Mouse (Mus musculus) embryo, embryonic 9.5 days (tissue): ENCODE results near the gene Dalrd3.
A peak's percentile ranks its signal among the peaks of the same experiment; 100 is the strongest.
"Not testable (repeated sequence)": the region's sequence is repeated elsewhere in the genome, so short reads cannot be mapped to it uniquely, and the experiment has no call there.

Experiments
- DNase-seq: peaks from one replicate; pipeline ENCODE4 v3.0.0-alpha.2; 2017; ENCODE audit errors: extremely low spot score

The Dalrd3 gene

GRCm38 (mm10) chr9:108573774-108574690, 4.3 kb downstream of the Dalrd3 start:
- peak; percentile 75 for DNase-seq

DNA sequence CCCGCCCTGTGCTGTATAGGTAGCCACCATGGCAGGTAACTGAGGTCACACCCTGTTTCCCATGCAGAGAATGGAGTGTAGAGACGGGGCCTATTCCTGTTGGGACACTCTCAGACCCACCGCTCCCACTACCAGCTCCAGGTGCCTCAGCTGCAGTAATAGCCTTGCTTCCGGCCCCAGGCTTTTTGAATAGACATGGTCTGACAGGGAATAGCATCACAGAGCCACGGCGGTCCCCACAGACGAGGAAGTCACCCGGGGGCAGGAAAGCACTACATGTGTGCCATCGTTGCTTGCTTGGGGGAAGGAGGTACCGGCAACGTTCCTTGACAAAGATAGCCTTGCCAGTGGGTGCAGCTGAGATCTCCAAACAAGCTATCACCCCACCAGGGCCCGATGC, 5.2 kb downstream of the Dalrd3 start:
- DNase-seq = no peak

DNA sequence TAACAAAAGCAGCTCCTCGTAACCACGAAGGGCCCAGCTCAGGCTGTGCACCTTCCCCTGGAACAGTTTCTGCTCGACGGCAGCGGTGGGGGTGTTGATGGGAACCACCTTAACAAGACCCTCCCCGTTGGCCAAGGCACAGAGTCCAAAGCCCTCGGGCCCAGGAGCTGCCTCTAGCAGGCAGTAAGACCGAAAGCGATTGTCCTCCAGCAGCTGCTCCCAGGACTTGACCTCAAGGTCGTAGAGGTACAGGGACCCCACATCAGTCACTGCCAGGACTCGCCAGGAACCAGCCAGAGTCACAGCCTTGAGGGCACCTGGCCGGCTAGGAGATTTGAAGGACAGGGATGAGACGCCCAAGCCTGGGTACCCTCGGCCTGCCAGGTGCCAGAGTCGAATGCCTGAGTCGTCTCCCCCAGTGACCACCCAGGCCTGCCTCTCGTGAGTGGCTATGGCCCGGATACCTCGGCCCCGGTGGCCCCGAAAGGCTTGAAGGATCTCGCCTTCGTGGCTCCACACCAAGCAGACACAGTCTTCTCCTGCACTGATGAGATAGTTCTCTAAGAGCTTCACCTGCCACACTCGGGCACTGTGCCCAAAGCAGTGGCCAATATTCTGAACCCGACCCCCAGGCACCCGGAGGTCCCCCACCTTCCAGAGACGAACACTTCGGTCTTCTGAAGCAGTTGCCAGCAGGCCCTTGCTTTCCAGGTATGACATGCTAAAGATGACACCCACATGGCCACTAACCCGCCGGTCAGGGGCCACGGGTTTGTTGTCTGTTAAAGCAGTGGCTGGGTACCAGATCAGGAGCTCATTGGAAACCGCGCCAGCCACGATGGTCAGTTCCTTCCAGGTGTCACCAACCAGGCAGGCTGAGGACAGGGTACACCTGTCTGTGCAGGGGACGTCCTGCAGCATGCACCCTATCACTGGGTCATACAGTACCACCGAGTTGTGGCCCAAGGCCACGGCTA, 5.9 kb downstream of the Dalrd3 start:
- no peak for DNase-seq

GRCm38 (mm10) chr9:108577025-108577424, 7.3 kb downstream of the Dalrd3 start:
- DNase-seq = no peak

GRCm38 (mm10) chr9:108577934-108578544, 8.4 kb downstream of the Dalrd3 start:
- no peak for DNase-seq

GRCm38 (mm10) chr9:108578545-108579343, 9.1 kb downstream of the Dalrd3 start, which contains the start of gene Wdr6:
Gene Wdr6 (minus strand): TSS chr9:108578739.
- peak; percentile 96 for DNase-seq

GRCm38 (mm10) chr9:108579344-108579690, 9.6 kb downstream of the Dalrd3 start:
- DNase-seq = no peak

DNA sequence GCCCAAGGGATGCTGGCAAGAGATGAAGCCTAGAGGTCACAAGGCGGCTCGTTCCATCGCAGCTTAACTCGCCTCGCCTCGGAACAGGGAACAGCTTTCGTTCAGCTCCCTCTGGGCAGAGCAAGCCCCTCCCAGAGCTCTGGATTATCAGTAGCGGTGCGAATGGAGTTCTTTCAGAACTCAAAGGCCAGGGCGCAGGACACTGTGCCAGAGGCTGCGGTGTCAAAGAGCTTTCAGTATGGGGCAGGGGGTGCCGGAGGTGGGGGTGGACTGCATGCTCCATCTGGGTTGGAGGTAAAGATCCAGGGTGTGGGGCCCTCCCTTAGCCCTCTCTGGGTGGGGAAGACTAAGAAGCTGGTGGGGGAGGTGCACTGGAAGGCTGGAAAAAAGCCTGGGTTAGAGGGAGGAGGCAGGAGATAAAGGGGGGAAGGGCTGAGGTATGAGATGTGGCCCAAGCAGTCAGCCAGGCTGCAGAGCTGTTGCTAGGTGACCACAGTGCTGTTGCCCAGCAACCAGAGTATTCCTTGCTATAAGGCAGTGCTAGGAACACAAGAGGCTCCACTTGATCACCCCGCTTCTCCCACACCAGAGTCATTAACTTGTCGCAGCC, 18.0 kb downstream of the Dalrd3 start:
- DNase-seq = peak; percentile 88

GRCm38 (mm10) chr9:108589229-108589628, 19.5 kb downstream of the Dalrd3 start:
- DNase-seq = no peak

GRCm38 (mm10) chr9:108591462-108591861, 21.8 kb downstream of the Dalrd3 start:
- no peak for DNase-seq

DNA sequence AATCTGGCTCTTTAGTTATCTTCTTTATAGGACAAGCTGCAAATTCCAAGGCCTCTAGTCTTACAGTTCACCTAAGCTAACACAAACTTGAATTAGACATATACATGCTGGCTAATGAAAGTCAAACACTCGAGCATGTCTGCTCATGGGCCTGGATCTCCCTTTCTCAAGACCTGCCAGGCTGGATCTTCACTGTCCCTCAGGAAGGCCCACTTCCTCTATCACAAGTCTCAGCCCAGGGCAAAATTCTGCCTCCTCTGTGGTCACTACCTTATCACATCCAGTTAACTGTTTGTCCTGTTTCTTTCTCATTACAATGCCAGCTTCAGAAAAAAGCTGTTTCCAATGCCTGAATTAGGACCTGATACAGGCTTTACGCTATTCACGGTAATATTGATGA, 24.7 kb downstream of the Dalrd3 start:
- no peak for DNase-seq

- peak; percentile 69 for DNase-seq
These were observed 27.5 kb downstream of the Dalrd3 start, which contains the start of gene P4htm for GRCm38 (mm10) chr9:108596998-108597764. Gene P4htm (minus strand): TSS chr9:108597667.

- no peak for DNase-seq
These were observed 29.4 kb downstream of the Dalrd3 start for GRCm38 (mm10) chr9:108599021-108599566.

GRCm38 (mm10) chr9:108600011-108600410, 30.3 kb downstream of the Dalrd3 start:
- no peak for DNase-seq

DNA sequence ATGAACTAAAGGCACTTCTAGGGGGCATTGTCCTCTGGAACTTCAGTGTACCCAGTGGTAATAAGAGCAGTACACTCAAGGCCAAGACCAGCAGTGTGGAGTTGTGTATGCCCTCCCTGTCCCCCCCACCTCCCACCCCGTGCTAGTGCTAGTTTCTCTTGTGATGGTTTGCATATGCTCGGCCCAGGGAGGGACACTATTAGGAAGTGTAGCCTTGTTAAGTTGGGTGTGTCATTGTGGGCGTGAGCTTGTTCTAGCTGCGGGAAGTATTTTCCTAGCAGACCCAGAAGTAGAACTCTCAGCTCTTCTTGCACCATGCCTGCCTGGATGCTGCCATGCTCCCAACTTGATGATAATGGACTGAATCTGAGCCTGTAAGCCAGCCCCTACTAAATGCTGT, 32.3 kb downstream of the Dalrd3 start:
- no peak for DNase-seq

DNA sequence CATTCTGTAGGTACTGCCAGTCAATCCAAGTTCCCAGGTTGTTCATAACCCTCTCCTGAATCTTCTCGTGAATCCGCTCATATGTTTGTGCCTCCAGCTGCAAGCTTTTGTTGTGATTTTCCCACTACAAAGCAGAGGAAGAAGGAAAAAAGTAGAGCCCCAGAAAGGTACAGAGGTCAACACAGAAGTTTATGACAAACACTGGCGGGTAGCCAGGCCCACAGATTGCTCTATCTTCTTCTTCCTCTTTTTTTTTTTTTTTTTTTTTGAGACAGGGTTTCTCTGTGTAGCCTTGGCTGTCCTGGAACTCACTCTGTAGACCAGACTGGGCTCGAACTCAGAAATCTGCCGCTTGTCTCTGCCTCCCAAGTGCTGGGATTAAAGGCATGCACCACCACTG, 38.2 kb downstream of the Dalrd3 start:
- DNase-seq = not testable (repeated sequence)

DNA sequence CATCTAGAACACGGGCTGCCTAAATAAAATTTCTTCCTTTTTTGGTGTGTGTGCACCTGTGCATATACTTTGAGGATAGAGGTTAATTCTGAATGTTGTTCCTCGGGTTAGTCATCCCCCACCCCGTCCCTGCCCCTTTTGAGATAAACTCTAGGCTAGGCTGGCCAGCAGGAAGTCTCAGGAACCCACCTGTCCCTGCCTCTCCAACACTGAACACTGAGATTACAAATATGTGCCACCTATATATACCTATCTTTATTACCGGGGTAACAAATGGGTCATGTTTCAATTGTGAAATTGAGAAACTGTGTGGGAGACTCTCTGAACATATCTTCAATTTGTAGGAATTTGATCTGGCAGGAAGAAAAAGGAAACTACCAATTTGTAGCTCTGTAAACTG, 39.2 kb downstream of the Dalrd3 start:
- no peak for DNase-seq

GRCm38 (mm10) chr9:108611488-108611887, 41.8 kb downstream of the Dalrd3 start:
- DNase-seq = no peak

- no peak for DNase-seq
These were observed 47.6 kb downstream of the Dalrd3 start for GRCm38 (mm10) chr9:108617301-108617700.
